Mouse (Mus musculus) lung, adult 18-20 months (tissue): ENCODE measurements around the gene Mybpc2.

Experiments used
- DNase-seq, 2 experiments: peaks; one replicate each; pipeline ENCODE4 v3.0.0; 2022; ENCODE audit warnings: mixed read lengths in 2 of 2

Mybpc2 gene

DNA sequence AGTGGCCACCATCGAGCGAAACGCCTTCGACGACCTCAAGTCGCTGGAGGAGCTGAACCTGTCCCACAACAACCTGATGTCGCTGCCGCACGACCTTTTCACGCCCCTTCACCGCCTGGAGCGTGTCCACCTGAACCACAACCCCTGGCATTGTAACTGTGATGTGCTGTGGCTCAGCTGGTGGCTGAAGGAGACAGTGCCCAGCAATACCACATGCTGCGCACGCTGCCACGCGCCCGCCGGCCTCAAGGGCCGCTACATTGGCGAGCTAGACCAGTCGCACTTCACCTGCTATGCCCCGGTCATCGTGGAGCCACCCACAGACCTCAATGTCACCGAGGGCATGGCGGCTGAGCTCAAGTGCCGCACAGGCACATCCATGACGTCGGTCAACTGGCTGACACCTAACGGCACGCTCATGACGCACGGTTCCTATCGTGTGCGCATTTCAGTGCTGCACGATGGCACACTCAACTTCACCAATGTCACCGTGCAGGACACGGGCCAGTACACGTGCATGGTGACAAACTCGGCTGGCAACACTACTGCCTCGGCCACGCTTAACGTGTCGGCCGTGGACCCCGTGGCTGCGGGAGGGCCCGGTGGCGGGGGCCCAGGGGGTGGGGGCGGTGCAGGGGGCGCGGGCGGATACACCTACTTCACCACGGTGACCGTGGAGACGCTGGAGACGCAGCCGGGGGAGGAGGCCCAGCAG lies 62.8 kb downstream of the Mybpc2 start:
- no peak for DNase-seq

DNA sequence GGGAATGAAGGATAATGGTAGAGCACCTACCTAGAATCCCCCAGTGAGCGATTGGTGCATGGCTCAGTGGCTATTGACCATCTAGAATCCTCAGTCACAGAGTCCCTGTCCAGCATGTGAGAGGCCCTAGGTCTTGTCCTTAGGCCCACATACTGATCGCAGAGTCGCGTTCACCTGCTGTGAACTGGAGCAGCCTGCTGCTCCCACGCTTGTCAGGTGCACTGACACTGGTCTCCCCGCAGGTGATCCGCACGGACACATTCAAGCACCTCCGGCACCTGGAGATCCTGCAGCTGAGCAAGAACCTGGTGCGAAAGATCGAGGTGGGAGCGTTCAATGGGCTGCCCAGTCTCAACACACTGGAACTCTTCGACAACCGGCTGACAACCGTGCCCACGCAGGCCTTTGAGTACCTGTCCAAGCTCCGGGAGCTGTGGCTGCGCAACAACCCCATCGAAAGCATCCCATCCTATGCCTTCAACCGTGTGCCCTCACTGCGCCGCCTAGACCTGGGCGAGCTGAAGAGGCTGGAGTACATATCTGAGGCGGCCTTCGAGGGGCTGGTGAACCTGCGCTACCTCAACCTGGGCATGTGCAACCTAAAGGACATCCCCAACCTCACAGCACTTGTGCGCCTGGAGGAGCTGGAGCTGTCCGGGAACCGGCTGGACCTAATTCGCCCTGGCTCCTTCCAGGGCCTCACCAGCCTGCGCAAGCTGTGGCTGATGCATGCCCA lies 63.5 kb downstream of the Mybpc2 start:
- no peak for DNase-seq

GRCm38 (mm10) chr7:44460067-44460466 lies 64.4 kb downstream of the Mybpc2 start:
- DNase-seq, result no peak

GRCm38 (mm10) chr7:44456302-44456701 lies 68.2 kb downstream of the Mybpc2 start:
- no peak for DNase-seq

GRCm38 (mm10) chr7:44453256-44453655 lies 71.2 kb downstream of the Mybpc2 start:
- DNase-seq, result no peak
